Mouse (Mus musculus): Measurements from ENCODE around the gene Aif1. TPM values are rescaled to one million over a fixed set of nuclear protein-coding genes. Genes with fewer than 3 reads are reported as not detected.

The Aif1 gene
- 10 to 100 TPM in 2 of 4 experiments, 1 to 10 TPM in 2; 6.3 to 45.4 (median 25.7) TPM for total RNA-seq (2022)

DNA sequence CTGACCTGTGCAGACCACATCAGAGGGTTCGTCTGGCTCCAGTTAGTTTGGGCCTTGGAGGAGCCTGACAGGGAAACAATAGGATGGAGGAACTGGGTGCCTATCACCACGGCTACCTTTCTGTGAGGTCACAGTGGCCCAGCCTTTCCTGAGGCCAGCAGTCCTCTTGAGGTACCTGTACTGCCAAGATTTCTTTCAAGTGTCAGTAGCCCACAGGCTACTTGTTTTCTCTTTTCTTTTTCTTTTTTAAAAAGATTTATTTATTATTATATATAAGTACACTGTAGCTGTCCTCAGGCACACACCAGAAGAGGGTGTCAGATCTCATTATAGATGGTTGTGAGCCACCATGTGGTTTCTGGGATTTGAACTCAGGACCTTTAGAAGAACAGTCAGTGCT is at the start of gene Aif1:
TSS of gene Aif1 (minus strand) at position 101 of the 400 bp plus-strand sequence.
- DNase-seq (ENCODE audit: low spot score in 2 of 2): no peak

DNA sequence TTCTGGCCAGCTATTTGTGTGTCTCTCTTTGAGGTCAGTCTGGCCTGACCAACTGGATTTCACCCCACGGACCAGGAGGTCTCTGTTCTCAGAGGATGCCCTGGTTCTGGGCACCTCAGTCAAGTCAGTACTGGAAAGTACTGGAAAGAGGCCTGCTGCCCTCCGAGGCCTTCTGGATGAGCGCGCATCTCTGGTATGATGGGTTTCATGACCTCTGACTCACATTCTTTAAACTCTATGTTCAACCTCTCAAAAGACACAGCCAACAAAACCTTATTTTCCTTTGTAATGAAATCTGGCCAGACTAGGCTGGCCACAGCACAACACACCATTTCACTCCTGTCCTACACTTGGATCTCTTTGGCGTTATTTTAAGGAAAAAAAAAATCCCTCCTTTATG is 49.6 kb upstream of the Aif1 start:
- DNase-seq (ENCODE audit: low spot score in 2 of 2): no peak

GRCm38 (mm10) chr17:35224641-35225040 is 48.8 kb upstream of the Aif1 start:
- DNase-seq (ENCODE audit: low spot score in 2 of 2): no peak

DNA sequence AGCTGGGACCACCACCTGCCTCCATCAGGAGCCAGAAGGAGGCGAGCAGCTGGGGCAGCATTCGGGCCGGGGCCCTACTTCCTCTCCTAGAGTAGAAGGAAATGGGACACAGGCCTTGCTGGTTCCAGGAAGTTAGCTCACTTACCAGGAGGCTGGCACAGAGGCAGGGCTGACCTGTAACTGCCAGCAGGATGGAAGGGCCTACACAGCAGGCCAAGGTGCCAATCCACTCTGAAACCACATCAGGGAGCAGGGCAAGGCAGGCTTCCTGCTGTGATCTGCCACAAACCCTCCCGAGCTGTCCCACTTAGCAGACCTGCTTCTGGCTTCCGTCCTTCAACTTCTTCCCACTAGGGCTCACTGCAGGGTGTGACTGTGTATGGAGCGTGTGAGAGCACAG is 46.4 kb upstream of the Aif1 start:
- no peak for DNase-seq (ENCODE audit: low spot score in 2 of 2)

DNA sequence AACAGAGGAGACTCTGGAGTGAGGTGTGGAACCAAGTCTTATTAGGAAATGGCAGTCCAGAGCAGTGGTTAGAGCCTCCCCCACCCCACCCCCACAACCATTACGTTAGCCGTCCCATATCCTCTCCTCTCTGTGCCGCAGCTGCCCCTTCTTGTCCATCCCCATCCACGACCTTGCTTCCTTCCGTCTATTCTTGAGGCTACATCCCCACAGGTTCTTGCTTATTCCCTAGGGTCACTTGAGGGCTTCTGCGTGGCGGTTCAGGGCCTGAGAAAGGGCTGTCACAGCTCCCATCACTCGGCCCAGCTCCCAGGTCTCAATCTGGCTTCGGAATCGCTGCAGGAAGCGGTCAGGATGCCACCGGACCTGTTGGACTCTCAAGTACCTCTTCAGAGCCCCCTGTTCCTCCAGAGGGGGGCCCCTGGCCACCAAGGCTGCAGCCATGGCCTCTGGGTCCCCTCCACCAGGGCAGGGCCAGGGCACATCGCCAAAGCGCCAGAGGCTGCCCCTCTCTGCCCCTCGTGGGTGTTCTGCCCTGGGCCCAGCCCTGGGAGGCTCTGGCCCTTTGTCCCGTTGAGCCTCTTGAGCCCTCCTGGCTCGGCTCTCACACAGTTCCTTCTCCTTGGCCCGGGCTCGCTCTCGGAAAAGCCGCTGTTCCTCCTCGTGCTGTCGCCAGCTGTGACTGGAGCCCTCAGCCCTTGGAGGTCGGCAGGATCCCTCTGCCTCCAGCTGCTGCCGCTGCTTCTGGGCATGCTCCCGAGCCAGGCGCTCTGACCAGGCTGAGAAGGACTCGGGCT is 44.5 kb upstream of the Aif1 start, which contains the start of gene Gm16181:
TSS of gene Gm16181 (plus strand) at position 679 of the 797 bp plus-strand sequence.
- DNase-seq (ENCODE audit: low spot score in 2 of 2): no peak

DNA sequence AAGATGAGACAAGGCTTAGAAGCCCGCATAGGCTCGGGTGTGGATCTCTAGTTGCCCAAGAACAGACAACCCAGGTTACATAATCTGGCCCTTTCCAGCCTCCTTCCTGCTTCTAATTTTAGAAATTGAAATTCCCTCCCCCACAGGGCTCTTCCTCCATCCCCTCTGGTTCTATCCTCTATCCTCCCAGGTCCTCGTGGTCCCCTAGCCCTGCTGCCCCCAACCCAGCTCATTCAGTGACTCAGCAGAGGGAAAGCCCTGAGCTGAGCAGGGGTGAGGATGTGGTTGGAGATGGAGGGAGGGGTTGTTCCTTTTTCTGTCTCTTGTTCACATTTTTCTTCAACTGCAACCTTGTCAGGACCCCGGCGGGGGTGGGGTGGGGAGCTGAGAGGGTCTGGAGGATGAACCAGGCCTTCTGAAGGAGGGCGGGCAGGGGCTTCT is 43.8 kb upstream of the Aif1 start:
- DNase-seq (ENCODE audit: low spot score in 2 of 2): no peak

- DNase-seq (ENCODE audit: low spot score in 2 of 2): no peak
Observed at GRCm38 (mm10) chr17:35218516-35219193, 42.8 kb upstream of the Aif1 start.

DNA sequence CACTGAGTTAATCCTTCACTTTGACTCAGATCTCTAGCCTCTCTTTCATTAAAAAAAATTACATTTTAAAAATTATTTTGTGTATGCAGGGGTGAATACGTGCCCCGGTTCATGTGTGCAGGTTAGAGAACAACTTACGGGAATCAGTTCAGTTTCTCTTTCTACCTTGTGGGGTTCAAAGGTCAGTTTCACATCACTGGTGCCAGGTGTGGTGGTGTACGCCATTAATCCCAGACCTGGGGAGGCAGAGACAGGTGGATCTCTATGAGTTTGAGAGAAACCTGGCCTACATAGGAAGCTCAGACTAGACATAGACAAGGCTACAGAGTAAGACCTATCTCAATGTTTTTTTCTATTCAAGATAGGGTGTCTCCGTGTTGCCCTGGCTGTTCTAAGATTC is 37.2 kb upstream of the Aif1 start:
- DNase-seq (ENCODE audit: low spot score in 2 of 2): no peak

GRCm38 (mm10) chr17:35210593-35210992 is 34.7 kb upstream of the Aif1 start:
- DNase-seq (ENCODE audit: low spot score in 2 of 2): no peak

- no peak for DNase-seq (ENCODE audit: low spot score in 2 of 2)
Observed at GRCm38 (mm10) chr17:35209785-35210535, 34.1 kb upstream of the Aif1 start.

- no peak for DNase-seq (ENCODE audit: low spot score in 2 of 2)
Observed at GRCm38 (mm10) chr17:35205380-35205769, 29.5 kb upstream of the Aif1 start.

- no peak for DNase-seq (ENCODE audit: low spot score in 2 of 2)
Observed at GRCm38 (mm10) chr17:35204494-35205379, 28.9 kb upstream of the Aif1 start, which contains the start of gene Lta. TSS of gene Lta (minus strand) at chr17:35205351.

DNA sequence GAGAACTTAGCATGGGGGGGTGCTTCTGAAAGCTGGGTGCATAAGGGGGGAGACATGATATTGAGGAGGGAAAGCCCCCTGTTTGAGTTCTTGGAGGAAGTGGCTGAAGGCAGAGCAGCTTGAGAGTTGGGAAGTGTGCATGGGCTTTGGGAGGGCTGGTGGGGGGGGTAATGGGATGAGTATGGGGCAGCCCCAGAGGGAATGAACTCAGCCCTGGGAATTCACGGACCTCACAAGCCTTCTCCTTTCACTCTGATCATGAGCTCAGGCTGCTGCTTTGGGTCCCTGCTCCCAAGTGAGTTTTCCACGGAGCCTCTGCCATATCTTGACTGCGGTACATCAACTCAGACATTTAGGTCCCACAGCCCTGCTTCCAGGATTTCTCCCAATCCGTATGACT is 26.6 kb upstream of the Aif1 start:
- DNase-seq (ENCODE audit: low spot score in 2 of 2): no peak

DNA sequence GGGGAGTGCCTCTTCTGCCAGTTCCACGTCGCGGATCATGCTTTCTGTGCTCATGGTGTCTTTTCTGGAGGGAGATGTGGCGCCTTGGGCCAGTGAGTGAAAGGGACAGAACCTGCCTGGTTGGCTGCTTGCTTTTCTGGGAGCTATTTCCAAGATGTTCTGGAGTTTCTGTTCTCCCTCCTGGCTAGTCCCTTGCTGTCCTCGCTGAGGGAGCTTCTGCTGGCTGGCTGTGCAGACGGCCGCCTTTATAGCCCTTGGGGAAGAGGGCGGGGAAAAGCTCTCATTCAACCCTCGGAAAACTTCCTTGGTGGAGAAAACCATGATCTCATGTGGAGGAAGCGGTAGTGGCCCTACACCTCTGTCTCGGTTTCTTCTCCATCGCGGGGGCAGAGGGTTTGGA is 25.9 kb upstream of the Aif1 start, which contains the start of gene Tnf:
TSS of gene Tnf (minus strand) at position 221 of the 400 bp plus-strand sequence.
- DNase-seq (ENCODE audit: low spot score in 2 of 2): no peak

DNA sequence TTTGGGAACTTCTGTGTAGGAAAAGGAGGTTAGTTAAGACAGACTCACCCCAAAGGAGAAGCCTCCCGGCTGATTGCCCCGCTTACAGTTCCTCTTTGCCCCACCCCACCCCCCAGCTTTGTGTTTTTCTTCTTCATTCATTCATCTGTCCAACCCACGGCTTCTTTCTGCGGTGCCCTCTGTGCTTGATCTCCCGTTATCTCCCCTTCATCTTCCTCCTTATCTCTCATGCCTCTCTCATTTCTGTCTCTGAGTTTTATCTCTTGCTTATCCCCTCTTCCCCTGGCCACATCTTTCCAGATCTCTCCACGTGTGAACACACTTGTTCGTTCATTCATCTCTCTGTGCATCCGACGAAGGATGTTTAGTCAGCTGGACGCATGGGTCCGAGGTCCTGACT is 25.3 kb upstream of the Aif1 start:
- no peak for DNase-seq (ENCODE audit: low spot score in 2 of 2)

- no peak for DNase-seq (ENCODE audit: low spot score in 2 of 2)
Observed at GRCm38 (mm10) chr17:35200398-35200797, 24.5 kb upstream of the Aif1 start.

DNA sequence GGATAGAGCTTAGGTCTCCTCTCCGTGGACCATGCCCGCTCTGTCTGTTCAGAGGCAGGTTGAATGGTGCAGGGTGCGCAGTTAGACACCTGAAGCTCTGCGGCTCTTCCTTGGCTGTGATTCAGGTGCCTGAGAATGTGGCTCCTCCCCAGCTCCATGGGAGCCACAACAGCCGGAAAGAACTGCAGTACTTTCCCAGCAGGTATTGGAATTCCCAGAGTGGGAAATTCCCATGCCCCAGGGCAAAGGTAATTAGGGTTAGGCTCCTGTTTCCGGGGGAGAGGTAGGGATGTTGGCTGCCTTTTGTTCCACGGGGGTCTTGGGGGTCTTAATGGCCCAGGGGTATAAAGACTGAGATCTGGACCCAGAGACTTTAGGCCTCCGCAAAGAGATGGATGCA is 23.1 kb upstream of the Aif1 start:
- DNase-seq (ENCODE audit: low spot score in 2 of 2): no peak

DNA sequence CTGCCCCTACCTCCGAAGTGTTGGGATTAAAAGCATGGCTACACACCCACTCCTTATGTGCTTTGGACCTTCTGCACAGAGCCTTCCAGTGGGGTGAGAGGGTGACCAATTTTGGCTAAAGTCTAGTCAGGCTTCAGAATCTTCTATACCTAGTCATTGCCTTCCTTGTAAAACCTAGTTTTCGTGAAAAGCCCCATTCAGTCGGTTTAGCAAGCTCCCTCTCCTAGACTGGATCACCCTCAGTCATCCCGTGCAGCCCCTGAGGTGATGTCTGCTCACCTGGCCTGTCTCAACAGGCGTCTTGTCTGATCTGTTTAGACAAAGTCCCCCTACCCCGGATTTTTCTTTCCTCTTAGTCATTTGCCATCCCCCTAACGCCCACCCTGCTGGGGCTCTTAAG is 22.2 kb upstream of the Aif1 start:
- no peak for DNase-seq (ENCODE audit: low spot score in 2 of 2)

- DNase-seq (ENCODE audit: low spot score in 2 of 2): no peak
Observed at GRCm38 (mm10) chr17:35197126-35197525, 21.3 kb upstream of the Aif1 start.

GRCm38 (mm10) chr17:35196321-35196641 is 20.4 kb upstream of the Aif1 start:
- no peak for DNase-seq (ENCODE audit: low spot score in 2 of 2)
